Mouse (Mus musculus): Measurements from ENCODE around the gene Ucp3.

The Ucp3 gene

GRCm38 (mm10) chr7:100500276-100500977 is 27.6 kb downstream of the Ucp3 start:
- peak in 1 of 2 experiments; percentile 52 for DNase-seq (ENCODE audit: low spot score in 2 of 2)

GRCm38 (mm10) chr7:100501027-100501843 is 28.4 kb downstream of the Ucp3 start:
- peak in 1 of 2 experiments; percentile 41 for DNase-seq (ENCODE audit: low spot score in 2 of 2)

- peak in 1 of 2 experiments; percentile 22 for DNase-seq (ENCODE audit: low spot score in 2 of 2)
These were observed 29.1 kb downstream of the Ucp3 start for GRCm38 (mm10) chr7:100501844-100502373.

- DNase-seq (ENCODE audit: low spot score in 2 of 2) = peak in 1 of 2 experiments; percentile 31
These were observed 29.7 kb downstream of the Ucp3 start for GRCm38 (mm10) chr7:100502374-100502922.

GRCm38 (mm10) chr7:100503076-100503475 is 30.3 kb downstream of the Ucp3 start:
- peak in 1 of 2 experiments; percentile 37 for DNase-seq (ENCODE audit: low spot score in 2 of 2)

- peak in 1 of 2 experiments; percentile 24 for DNase-seq (ENCODE audit: low spot score in 2 of 2)
These were observed 32.1 kb downstream of the Ucp3 start for GRCm38 (mm10) chr7:100504740-100505487.

GRCm38 (mm10) chr7:100506494-100506893 is 33.7 kb downstream of the Ucp3 start:
- no peak for DNase-seq (ENCODE audit: low spot score in 2 of 2)

GRCm38 (mm10) chr7:100508670-100509069 is 35.9 kb downstream of the Ucp3 start:
- no peak for DNase-seq (ENCODE audit: low spot score in 2 of 2)

- no peak for DNase-seq (ENCODE audit: low spot score in 2 of 2)
These were observed 38.8 kb downstream of the Ucp3 start for GRCm38 (mm10) chr7:100511602-100512001.

GRCm38 (mm10) chr7:100514573-100514972 is 41.8 kb downstream of the Ucp3 start, which contains the start of gene Dnajb13:
Dnajb13 (minus strand) TSS chr7:100514960.
- no peak for DNase-seq (ENCODE audit: low spot score in 2 of 2)

GRCm38 (mm10) chr7:100520204-100520603 is 47.4 kb downstream of the Ucp3 start:
- DNase-seq (ENCODE audit: low spot score in 2 of 2) = no peak

- peak; percentile 63 to 67 for DNase-seq (ENCODE audit: low spot score in 2 of 2)
These were observed 48.0 kb downstream of the Ucp3 start for GRCm38 (mm10) chr7:100520663-100521285.

GRCm38 (mm10) chr7:100522222-100522621 is 49.4 kb downstream of the Ucp3 start:
- DNase-seq (ENCODE audit: low spot score in 2 of 2) = no peak

- DNase-seq (ENCODE audit: low spot score in 2 of 2) = no peak
These were observed 51.9 kb downstream of the Ucp3 start for GRCm38 (mm10) chr7:100524669-100525068.

GRCm38 (mm10) chr7:100530766-100531165 is 58.0 kb downstream of the Ucp3 start:
- DNase-seq (ENCODE audit: low spot score in 2 of 2) = no peak

GRCm38 (mm10) chr7:100533503-100533902 is 60.7 kb downstream of the Ucp3 start:
- DNase-seq (ENCODE audit: low spot score in 2 of 2) = no peak

GRCm38 (mm10) chr7:100534216-100534615 is 61.4 kb downstream of the Ucp3 start:
- no peak for DNase-seq (ENCODE audit: low spot score in 2 of 2)

GRCm38 (mm10) chr7:100535831-100536230 is 63.0 kb downstream of the Ucp3 start:
- DNase-seq (ENCODE audit: low spot score in 2 of 2) = no peak

All from spleen, postnatal 36 days (tissue).